Mouse (Mus musculus): ENCODE measurements around the gene Wap. TPM values are rescaled to one million over a fixed set of nuclear protein-coding genes. Genes with fewer than 3 reads are reported as not detected.

Wap gene
- polyA plus RNA-seq, 1 experiment, result not detected

GRCm38 (mm10) chr11:6674701-6675100 lies 36.3 kb upstream of the Wap start:
- 91% methylated on average over 9 of the region's 9 CpGs for WGBS

GRCm38 (mm10) chr11:6670826-6671225 lies 32.4 kb upstream of the Wap start:
- no peak for DNase-seq (ENCODE audit: low read depth in 1 of 2, low spot score in 2 of 2)
- no peaks in the 10 kb centered on the region for H3K36me3 ChIP-seq (ENCODE audit: control insufficient read depth, insufficient read depth, low read length)
- TF ChIP-seq POLR2A (IDR thresholded peaks at IDR 0.05; ENCODE audit: low read depth, low read length), result no peak
- TF ChIP-seq CTCF (IDR thresholded peaks at IDR 0.05; ENCODE audit: extremely low read depth, insufficient read depth, insufficient read length, insufficient replicate concordance), result no peak
- no peaks in the 10 kb centered on the region; the same call in 1 of the 2 replicates for H3K4me1 ChIP-seq (ENCODE audit: control insufficient read depth, insufficient read depth, insufficient read length)
- H3K27ac ChIP-seq (ENCODE audit: insufficient read depth, low read length), result no peak overlapping the region
- 86% methylated on average over 4 of the region's 4 CpGs for WGBS
- no peak overlapping the region for H3K4me3 ChIP-seq (ENCODE audit: extremely low read depth, insufficient read depth, insufficient read length)
- H3K27me3 ChIP-seq (ENCODE audit: control insufficient read depth, insufficient read depth, low read length), result no peaks in the 10 kb centered on the region

More at GRCm38 (mm10) chr11:6674701-6675100, 36.3 kb upstream of the Wap start:
- Histone ChIP-seq H3K27ac (ENCODE audit: insufficient read depth, low read length) (no peak overlapping the region), H3K36me3 (ENCODE audit: control insufficient read depth, insufficient read depth, low read length) (no peaks in the 10 kb centered on the region), H3K4me3 (ENCODE audit: extremely low read depth, insufficient read depth, insufficient read length) (no peak overlapping the region), H3K4me1 (ENCODE audit: control insufficient read depth, insufficient read depth, insufficient read length) (no peaks in the 10 kb centered on the region), H3K27me3 (ENCODE audit: control insufficient read depth, insufficient read depth, low read length) (no peaks in the 10 kb centered on the region)
- DNase-seq (ENCODE audit: low read depth in 1 of 2, low spot score in 2 of 2), result no peak
- no peak for TF ChIP-seq CTCF (IDR thresholded peaks at IDR 0.05; ENCODE audit: extremely low read depth, insufficient read depth, insufficient read length, insufficient replicate concordance)
- TF ChIP-seq POLR2A (IDR thresholded peaks at IDR 0.05; ENCODE audit: low read depth, low read length), result no peak

- Histone ChIP-seq H3K4me3 (ENCODE audit: extremely low read depth, insufficient read depth, insufficient read length) (no peak overlapping the region), H3K4me1 (ENCODE audit: control insufficient read depth, insufficient read depth, insufficient read length) (no peaks in the 10 kb centered on the region; the same call in 1 of the 2 replicates), H3K27ac (ENCODE audit: insufficient read depth, low read length) (no peak overlapping the region), H3K36me3 (ENCODE audit: control insufficient read depth, insufficient read depth, low read length) (no peaks in the 10 kb centered on the region), H3K27me3 (ENCODE audit: control insufficient read depth, insufficient read depth, low read length) (no peaks in the 10 kb centered on the region)
- WGBS, result 70% methylated on average over 2 of the region's 2 CpGs
- TF ChIP-seq POLR2A (IDR thresholded peaks at IDR 0.05; ENCODE audit: low read depth, low read length), result no peak
- no peak for TF ChIP-seq CTCF (IDR thresholded peaks at IDR 0.05; ENCODE audit: extremely low read depth, insufficient read depth, insufficient read length, insufficient replicate concordance)
- no peak for DNase-seq (ENCODE audit: low read depth in 1 of 2, low spot score in 2 of 2)
Observed at GRCm38 (mm10) chr11:6670044-6670443, 31.6 kb upstream of the Wap start.

GRCm38 (mm10) chr11:6669041-6669440 lies 30.6 kb upstream of the Wap start:
- H3K4me3 ChIP-seq (ENCODE audit: extremely low read depth, insufficient read depth, insufficient read length), result no peak overlapping the region
- no peaks in the 10 kb centered on the region for H3K36me3 ChIP-seq (ENCODE audit: control insufficient read depth, insufficient read depth, low read length)
- no peak overlapping the region for H3K27ac ChIP-seq (ENCODE audit: insufficient read depth, low read length)
- H3K4me1 ChIP-seq (ENCODE audit: control insufficient read depth, insufficient read depth, insufficient read length), result no peaks in the 10 kb centered on the region; the same call in 1 of the 2 replicates
- WGBS, result 63% methylated on average over 9 of the region's 9 CpGs
- no peak for DNase-seq (ENCODE audit: low read depth in 1 of 2, low spot score in 2 of 2)
- H3K27me3 ChIP-seq (ENCODE audit: control insufficient read depth, insufficient read depth, low read length), result no peaks in the 10 kb centered on the region
- TF ChIP-seq CTCF (IDR thresholded peaks at IDR 0.05; ENCODE audit: extremely low read depth, insufficient read depth, insufficient read length, insufficient replicate concordance), result no peak
- TF ChIP-seq POLR2A (IDR thresholded peaks at IDR 0.05; ENCODE audit: low read depth, low read length), result no peak

- Histone ChIP-seq H3K36me3 (ENCODE audit: control insufficient read depth, insufficient read depth, low read length) (no peaks in the 10 kb centered on the region), H3K27me3 (ENCODE audit: control insufficient read depth, insufficient read depth, low read length) (no peaks in the 10 kb centered on the region), H3K4me3 (ENCODE audit: extremely low read depth, insufficient read depth, insufficient read length) (no peak overlapping the region), H3K27ac (ENCODE audit: insufficient read depth, low read length) (no peak overlapping the region), H3K4me1 (ENCODE audit: control insufficient read depth, insufficient read depth, insufficient read length) (no peaks in the 10 kb centered on the region; the same call in 1 of the 2 replicates)
- 71% methylated on average over 2 of the region's 2 CpGs for WGBS
- no peak for TF ChIP-seq CTCF (IDR thresholded peaks at IDR 0.05; ENCODE audit: extremely low read depth, insufficient read depth, insufficient read length, insufficient replicate concordance)
- no peak for TF ChIP-seq POLR2A (IDR thresholded peaks at IDR 0.05; ENCODE audit: low read depth, low read length)
- no peak for DNase-seq (ENCODE audit: low read depth in 1 of 2, low spot score in 2 of 2)
Observed at GRCm38 (mm10) chr11:6666634-6667033, 28.2 kb upstream of the Wap start.

GRCm38 (mm10) chr11:6661206-6661605 lies 22.8 kb upstream of the Wap start:
- no peak overlapping the region for H3K4me3 ChIP-seq (ENCODE audit: extremely low read depth, insufficient read depth, insufficient read length)
- H3K4me1 ChIP-seq (ENCODE audit: control insufficient read depth, insufficient read depth, insufficient read length), result no peaks in the 10 kb centered on the region
- no peak for DNase-seq (ENCODE audit: low read depth in 1 of 2, low spot score in 2 of 2)
- TF ChIP-seq CTCF (IDR thresholded peaks at IDR 0.05; ENCODE audit: extremely low read depth, insufficient read depth, insufficient read length, insufficient replicate concordance), result no peak
- TF ChIP-seq POLR2A (IDR thresholded peaks at IDR 0.05; ENCODE audit: low read depth, low read length), result no peak
- WGBS, result 83% methylated on average over 14 of the region's 14 CpGs
- H3K36me3 ChIP-seq (ENCODE audit: control insufficient read depth, insufficient read depth, low read length), result no peaks in the 10 kb centered on the region
- H3K27ac ChIP-seq (ENCODE audit: insufficient read depth, low read length), result no peak overlapping the region
- no peaks in the 10 kb centered on the region for H3K27me3 ChIP-seq (ENCODE audit: control insufficient read depth, insufficient read depth, low read length)

GRCm38 (mm10) chr11:6658271-6658670 lies 19.8 kb upstream of the Wap start, which contains the start of gene Ramp3:
Gene Ramp3 (plus strand): TSS chr11:6658521.
- WGBS, result under 1% methylated on average over 18 of the region's 18 CpGs
- Histone ChIP-seq H3K36me3 (ENCODE audit: control insufficient read depth, insufficient read depth, low read length) (no peaks in the 10 kb centered on the region), H3K4me3 (ENCODE audit: extremely low read depth, insufficient read depth, insufficient read length) (peak within 1 kb of the TSS; percentile 38; the same call in 1 of the 2 replicates), H3K27ac (ENCODE audit: insufficient read depth, low read length) (no peak within 1 kb of the TSS), H3K4me1 (ENCODE audit: control insufficient read depth, insufficient read depth, insufficient read length) (no peaks in the 10 kb centered on the region), H3K27me3 (ENCODE audit: control insufficient read depth, insufficient read depth, low read length) (no peaks in the 10 kb centered on the region)
- peak in 1 of 2 experiments; percentile 13 for DNase-seq (ENCODE audit: low read depth in 1 of 2, low spot score in 2 of 2)
- TF ChIP-seq CTCF (IDR thresholded peaks at IDR 0.05; ENCODE audit: extremely low read depth, insufficient read depth, insufficient read length, insufficient replicate concordance), result no peak
- no peak for TF ChIP-seq POLR2A (IDR thresholded peaks at IDR 0.05; ENCODE audit: low read depth, low read length)
